Mouse (Mus musculus) heart, postnatal 0 days (tissue): ENCODE data around the gene Cbfa2t3. TPM values are rescaled to one million over a fixed set of nuclear protein-coding genes. Genes with fewer than 3 reads are reported as not detected.

Experiments used
- ATAC-seq: fragments of 200-750 bp; cut with Nextera tagmentation; 2 replicates; pipeline ENCODE4 v1.8.0; 2017; ENCODE audit warnings: low read depth, moderate number of reproducible peaks, moderate library complexity; ENCODE audit not compliant: insufficient read depth
- DNase-seq: peaks from one replicate; pipeline ENCODE4 v3.0.0-alpha.2; 2016; ENCODE audit warnings: low spot score
- H3K27ac ChIP-seq: fragments of 300-500 bp; sonication (generic); 2 replicates; pipeline ENCODE4 v1.5.1; 2014; ENCODE audit warnings: low read depth, mild to moderate bottlenecking
- H3K27me3 ChIP-seq: fragments of 300-500 bp; sonication (generic); 2 replicates; pipeline ENCODE4 v1.6.1; 2014; ENCODE audit warnings: low read length, mixed read lengths; ENCODE audit not compliant: control insufficient read depth, insufficient read depth
- H3K36me3 ChIP-seq: fragments of 300-500 bp; sonication (generic); replicated peaks from 2 replicates; pipeline ENCODE4 v1.6.1; 2014; ENCODE audit warnings: low read length, mixed read lengths; ENCODE audit not compliant: control insufficient read depth, insufficient read depth
- H3K4me1 ChIP-seq: fragments of 300-500 bp; sonication (generic); 2 replicates; pipeline ENCODE4 v1.6.1; 2014; ENCODE audit warnings: antibody characterized with exemption; ENCODE audit not compliant: control insufficient read depth, insufficient read depth
- H3K4me2 ChIP-seq: fragments of 300-500 bp; sonication (generic); 2 replicates; pipeline ENCODE4 v1.6.1; 2014; ENCODE audit warnings: low read depth, mild to moderate bottlenecking, low read length, moderate library complexity
- H3K4me3 ChIP-seq: fragments of 300-500 bp; sonication (generic); 2 replicates; pipeline ENCODE4 v1.5.1; 2014; ENCODE audit warnings: low read depth, low read length
- H3K9ac ChIP-seq: fragments of 300-500 bp; sonication (generic); replicated peaks from 2 replicates; pipeline ENCODE4 v1.6.1; 2014; ENCODE audit warnings: low read depth, low read length, mixed read lengths
- H3K9me3 ChIP-seq: fragments of 300-500 bp; sonication (generic); replicated peaks from 2 replicates; pipeline ENCODE4 v1.6.1; 2016; ENCODE audit warnings: low read length; ENCODE audit not compliant: control insufficient read depth
- CTCF ChIP-seq: IDR thresholded peaks from 2 replicates; pipeline ENCODE4 v1.5.1; 2016; ENCODE audit warnings: antibody characterized with exemption, control low read depth, low read depth
- EP300 ChIP-seq: IDR thresholded peaks from 2 replicates; pipeline ENCODE4 v1.6.1; 2016; ENCODE audit warnings: antibody characterized with exemption, low read depth
- WGBS: fragments of 180-500 bp; shearing (Covaris S2); extraction: QIAGEN DNeasy Blood & Tissue Kit; methylation state at CpG from one replicate; pipeline ENCODE4 v1.1.7; 2014; 5-methylcytosine and 5-hydroxymethylcytosine counted together
- polyA plus RNA-seq: library from polyadenylated mRNA; unstranded; fragments of >200 nt; fragmentation: Nextera tagmentation; extraction: Ambion mirVana; gene quantifications from 2 replicates; pipeline ENCODE4 v1.2.1, GENCODE M21; 2015
- total RNA-seq: library from RNA; depleted of rRNA; stranded (reverse); fragments of >200 nt; gene quantifications from 2 replicates; pipeline ENCODE4 v1.2.3, GENCODE M21; 2014; ENCODE audit warnings: low replicate concordance

Gene Cbfa2t3
- total and polyA plus RNA-seq, 2 experiments from 2014 or later = 1.1 to 4.3 TPM

DNA sequence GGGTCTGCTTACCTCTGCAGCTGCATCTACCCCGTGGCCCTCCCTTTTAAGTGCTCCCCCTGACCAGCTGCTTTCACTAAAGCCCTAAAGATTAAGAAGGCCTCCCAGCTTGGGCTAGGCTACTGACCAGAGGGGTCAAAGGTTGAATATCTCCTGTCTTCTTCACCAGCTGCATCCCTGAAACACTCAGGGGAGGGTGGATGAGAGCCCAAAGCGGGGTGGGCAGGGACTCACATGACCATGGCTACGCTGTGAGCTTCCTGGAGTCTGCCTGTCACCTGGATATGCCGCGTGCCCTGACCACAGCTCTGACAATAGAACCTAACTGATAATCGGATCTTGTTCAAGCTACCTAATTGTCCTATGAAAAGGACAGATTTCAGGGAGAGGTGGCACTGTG lies 76.2 kb downstream of the Cbfa2t3 start, which contains the start of gene Pabpn1l:
Pabpn1l (minus strand) TSS at position 13 of the 400 bp plus-strand sequence.
- Histone ChIP-seq H3K4me1 (no peaks in the 10 kb centered on the region), H3K9me3 (no peaks in the 10 kb centered on the region), H3K4me2 (no peak within 1 kb of the TSS), H3K27me3 (0 out of 2 replicates have a peak, but pooled peaks cover 4% of the 10 kb centered on the region), H3K4me3 (no peak within 1 kb of the TSS), H3K27ac (no peak within 1 kb of the TSS), H3K9ac (no peak within 1 kb of the TSS), H3K36me3 (no peaks in the 10 kb centered on the region)
- TF ChIP-seq EP300 (no peak), CTCF (no peak)
- WGBS = 70% methylated on average over 6 of the region's 6 CpGs
- ATAC-seq (no peak), DNase-seq (no peak)

DNA sequence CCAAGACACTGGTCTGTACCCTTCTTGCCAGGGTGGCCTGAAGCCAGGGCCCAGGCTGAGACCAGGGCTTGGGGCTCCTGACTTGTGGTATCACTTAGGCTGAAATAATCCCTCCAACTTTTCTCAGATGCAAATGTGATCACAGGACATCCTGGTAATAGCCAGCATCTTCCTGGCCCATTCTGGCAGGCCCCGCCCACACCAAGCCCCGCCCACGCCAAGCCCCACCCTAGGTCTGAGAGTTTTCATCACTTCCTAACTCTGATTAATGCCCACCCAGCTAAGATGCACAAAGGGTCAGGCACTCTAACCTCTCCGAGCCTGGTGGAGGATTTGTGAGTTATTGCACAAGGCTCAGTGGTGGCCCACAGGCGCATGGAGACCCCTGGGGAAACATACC lies 78.5 kb downstream of the Cbfa2t3 start:
- no peaks in the 10 kb centered on the region for H3K4me1 ChIP-seq
- H3K9me3 ChIP-seq = no peaks in the 10 kb centered on the region
- no peak overlapping the region for H3K4me3 ChIP-seq
- H3K27ac ChIP-seq = no peak overlapping the region
- no peak overlapping the region for H3K9ac ChIP-seq
- no peak overlapping the region for H3K4me2 ChIP-seq
- TF ChIP-seq EP300 = no peak
- no peak for TF ChIP-seq CTCF
- 25% methylated on average over 5 of the region's 5 CpGs for whole genome bisulfite sequencing
- ATAC-seq (no peak), DNase-seq (no peak)
- no peaks in the 10 kb centered on the region for H3K27me3 ChIP-seq
- H3K36me3 ChIP-seq = 0 out of 2 replicates have a peak, but pooled peaks cover 3% of the 10 kb centered on the region

DNA sequence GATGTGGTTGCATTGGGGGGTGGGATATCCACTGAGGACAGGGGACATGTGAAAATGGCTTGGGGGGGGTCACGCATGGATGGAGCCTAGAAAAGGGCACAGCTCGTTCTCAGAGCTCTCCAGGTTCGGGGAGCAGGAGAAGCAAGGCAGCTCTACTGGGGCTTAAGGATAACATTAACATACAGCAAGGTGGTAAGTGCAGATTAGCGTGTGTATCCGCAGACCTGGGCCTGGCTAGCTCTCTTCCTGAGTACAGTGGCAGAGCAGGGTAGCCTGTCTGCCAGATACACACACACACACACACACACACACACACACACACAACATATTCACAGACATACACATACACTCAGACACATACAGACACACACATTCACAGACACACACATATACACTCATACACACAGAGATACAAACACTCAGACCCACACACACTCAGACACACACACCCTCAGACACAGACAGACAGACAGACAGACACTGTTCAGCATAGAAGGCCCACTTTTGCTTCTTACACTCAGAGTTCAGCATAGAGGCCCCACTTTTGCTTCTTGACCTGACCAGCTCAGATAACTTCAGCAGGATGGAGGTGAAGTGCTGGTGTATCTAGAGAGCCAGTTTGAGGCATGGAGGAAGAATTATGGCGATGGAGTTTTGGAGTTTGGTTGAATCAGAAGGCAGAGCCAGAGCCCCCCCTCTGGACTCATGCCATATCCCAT lies 80.1 kb downstream of the Cbfa2t3 start:
- H3K36me3 ChIP-seq = 0 out of 2 replicates have a peak, but pooled peaks cover 9% of the 10 kb centered on the region
- no peak overlapping the region for H3K9ac ChIP-seq
- DNase-seq = no peak
- H3K4me1 ChIP-seq = no peaks in the 10 kb centered on the region
- H3K27me3 ChIP-seq = no peaks in the 10 kb centered on the region
- no peak overlapping the region for H3K4me3 ChIP-seq
- no peaks in the 10 kb centered on the region for H3K9me3 ChIP-seq
- WGBS = 72% methylated on average over 6 of the region's 6 CpGs
- TF ChIP-seq CTCF = no peak
- TF ChIP-seq EP300 = no peak
- no peak overlapping the region for H3K4me2 ChIP-seq
- ATAC-seq = no peak
- no peak overlapping the region for H3K27ac ChIP-seq

DNA sequence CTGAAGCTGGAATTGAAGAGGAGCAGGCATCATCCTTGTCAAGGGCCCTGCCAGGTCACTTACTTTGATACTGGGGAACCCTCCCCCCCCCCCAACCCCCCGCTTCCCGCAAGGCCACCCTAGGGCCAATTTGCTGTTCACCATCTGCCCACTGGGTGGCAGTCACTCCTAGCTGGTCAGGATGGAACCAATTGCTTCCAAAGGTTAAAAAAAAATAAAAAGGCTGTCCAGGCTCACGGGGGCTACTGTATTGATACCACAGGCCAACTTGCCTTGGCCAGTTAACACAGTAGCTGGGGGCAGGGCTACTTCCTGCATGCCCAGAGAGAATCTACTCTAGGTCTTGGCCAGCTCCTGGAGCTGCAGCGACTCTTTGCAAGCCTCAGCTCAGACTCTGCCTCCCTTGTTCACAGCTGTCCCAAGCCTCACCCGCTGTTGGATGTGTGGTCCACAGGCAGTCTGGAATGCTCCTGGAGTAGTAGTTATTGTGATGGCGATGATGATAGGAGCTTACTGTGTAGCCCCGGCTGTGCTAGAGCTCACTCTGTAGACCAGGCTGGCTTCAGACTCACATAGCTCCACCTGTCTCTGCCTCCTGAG lies 80.9 kb downstream of the Cbfa2t3 start:
- H3K36me3 ChIP-seq = 0 out of 2 replicates have a peak, but pooled peaks cover 9% of the 10 kb centered on the region
- H3K9me3 ChIP-seq = no peaks in the 10 kb centered on the region
- TF ChIP-seq EP300 (no peak), CTCF (peak; percentile 78)
- H3K27ac ChIP-seq = no peak overlapping the region
- DNase-seq (peak; percentile 73), ATAC-seq (peak; percentile 38)
- no peaks in the 10 kb centered on the region for H3K27me3 ChIP-seq
- 33% methylated on average over 5 of the region's 7 CpGs for WGBS
- no peak overlapping the region for H3K4me3 ChIP-seq
- H3K4me2 ChIP-seq = no peak overlapping the region
- no peak overlapping the region for H3K9ac ChIP-seq
- H3K4me1 ChIP-seq = no peaks in the 10 kb centered on the region

DNA sequence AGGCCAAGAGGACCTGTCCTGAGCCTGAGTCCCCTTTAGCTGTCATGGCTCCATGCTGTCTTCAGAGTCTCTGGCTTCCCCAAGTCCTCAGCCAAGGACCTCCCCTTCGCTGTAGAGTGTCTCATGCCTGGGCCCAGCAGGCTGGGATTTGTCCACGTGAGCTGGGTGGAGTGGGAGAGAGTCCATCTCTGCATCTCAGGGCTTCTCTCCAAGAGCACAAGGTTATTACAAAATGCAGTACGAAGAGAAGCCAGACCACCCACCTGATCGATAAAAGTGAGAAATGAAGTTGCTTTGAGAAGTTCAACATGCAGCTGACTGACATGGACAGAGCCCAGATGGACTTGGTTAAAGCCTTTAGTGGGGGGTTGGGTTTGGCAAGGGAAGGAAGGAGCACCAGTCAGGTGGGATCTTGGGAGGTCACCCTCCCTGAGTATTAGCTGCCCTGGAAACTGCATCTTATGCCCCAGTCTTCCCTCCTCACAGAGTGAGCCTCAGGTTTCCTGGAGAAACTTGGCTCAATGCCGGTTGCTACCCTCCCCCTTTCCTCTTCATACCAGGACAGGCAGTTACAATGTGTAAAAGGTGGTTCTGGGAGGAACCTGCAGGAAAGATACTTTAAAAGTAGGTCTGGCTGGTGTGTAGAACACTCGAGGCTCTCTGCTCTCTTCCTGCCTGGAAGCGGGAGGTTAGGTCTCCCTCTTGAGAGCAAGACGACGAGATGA lies 82.6 kb downstream of the Cbfa2t3 start:
- no peak overlapping the region for H3K4me2 ChIP-seq
- no peaks in the 10 kb centered on the region for H3K9me3 ChIP-seq
- TF ChIP-seq EP300 (no peak), CTCF (no peak)
- H3K36me3 ChIP-seq = 0 out of 2 replicates have a peak, but pooled peaks cover 9% of the 10 kb centered on the region
- H3K4me1 ChIP-seq = peaks cover 7% of the 10 kb centered on the region
- H3K4me3 ChIP-seq = no peak overlapping the region
- DNase-seq (no peak), ATAC-seq (no peak)
- WGBS = 58% methylated on average over 9 of the region's 9 CpGs
- H3K27me3 ChIP-seq = no peaks in the 10 kb centered on the region
- H3K9ac ChIP-seq = no peak overlapping the region
- H3K27ac ChIP-seq = no peak overlapping the region
